Mouse (Mus musculus) megakaryocyte, embryonic 14.5 days (primary cell): Measurements from ENCODE around the gene Sec24d. TPM values are rescaled to one million over a fixed set of nuclear protein-coding genes. Genes with fewer than 3 reads are reported as not detected.

Experiments used
- H3K27me3 ChIP-seq: replicated peaks from 2 replicates; pipeline ENCODE3; 2012; ENCODE audit warnings: inconsistent platforms
- H3K36me3 ChIP-seq: replicated peaks from 2 replicates; pipeline ENCODE3; 2012; ENCODE audit warnings: low read length, inconsistent platforms, mixed read lengths
- H3K4me1 ChIP-seq: 2 replicates; pipeline ENCODE4 v1.6.1; 2012; ENCODE audit warnings: inconsistent platforms
- H3K4me3 ChIP-seq: replicated peaks from 2 replicates; pipeline ENCODE3; 2012; ENCODE audit warnings: moderate library complexity, mild to moderate bottlenecking, inconsistent platforms
- H3K9me3 ChIP-seq: 2 replicates; pipeline ENCODE4 v1.6.1; 2012; ENCODE audit warnings: inconsistent platforms
- FLI1 ChIP-seq: IDR thresholded peaks from 2 replicates; pipeline ENCODE4 v1.6.1; 2012; ENCODE audit warnings: low read length, inconsistent platforms, mixed read lengths
- GATA1 ChIP-seq: IDR thresholded peaks from 3 replicates; pipeline ENCODE4 v1.6.1; 2012; ENCODE audit warnings: mixed read lengths, low read length, inconsistent platforms, borderline replicate concordance
- polyA plus RNA-seq: library from polyadenylated mRNA; stranded (reverse); fragments of >175 nt; gene quantifications from 2 replicates; pipeline ENCODE4 v1.2.3, GENCODE M21; 2012; ENCODE audit warnings: low replicate concordance; ENCODE audit not compliant: insufficient read depth

Gene Sec24d
- polyA plus RNA-seq, result 13.6 and 15.6 TPM in 2 replicates

DNA sequence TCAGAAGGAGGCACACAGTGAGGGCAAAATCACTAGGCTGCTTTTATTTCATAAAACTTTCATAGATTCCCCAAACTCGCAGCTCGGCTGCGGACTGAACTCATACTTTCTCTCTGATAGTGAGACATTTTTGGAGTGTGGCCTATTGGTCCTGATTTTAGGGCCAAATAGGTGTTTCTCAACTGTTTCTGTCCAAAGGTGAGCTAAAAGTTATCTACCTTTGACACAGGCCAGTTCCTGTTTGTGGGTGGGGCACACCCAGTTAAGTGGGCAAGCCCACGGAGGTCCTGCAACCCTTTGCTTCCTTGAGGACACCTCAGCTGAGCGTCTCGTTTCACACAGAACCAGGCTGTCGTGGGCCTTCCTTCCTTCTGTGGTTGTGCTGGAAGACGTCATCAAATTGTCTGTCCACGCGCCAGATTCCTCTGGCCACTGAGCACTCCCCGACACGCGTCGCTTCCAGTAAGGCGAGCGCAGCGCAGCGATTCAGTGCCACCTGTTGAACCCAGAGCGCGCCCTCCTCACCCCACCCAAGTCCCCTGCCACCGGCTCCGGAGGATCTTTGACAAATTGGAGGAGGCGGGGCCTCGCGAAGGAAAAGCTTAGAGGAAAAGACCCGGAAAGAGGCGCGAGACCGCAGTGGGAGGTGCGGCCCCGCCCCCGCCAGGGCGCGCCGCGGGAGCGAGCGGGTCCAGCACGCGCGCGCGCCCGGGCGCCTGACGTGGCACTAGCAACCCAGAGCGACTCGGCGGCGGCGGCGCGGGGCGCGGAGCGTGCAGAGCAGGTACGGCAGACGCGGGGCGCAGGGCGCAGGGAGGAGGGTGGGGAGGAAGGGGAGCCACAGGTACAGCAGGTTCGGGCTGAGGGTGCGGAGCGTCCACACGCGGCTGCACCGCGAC, at the start of gene Sec24d:
Sec24d (plus strand) TSS at position 703 of the 899 bp plus-strand sequence.
- H3K4me3 ChIP-seq, result peak within 1 kb of the TSS; percentile 99
- TF ChIP-seq FLI1 (no peak), GATA1 (no peak)
- peaks cover 26% of the 10 kb centered on the region for H3K27me3 ChIP-seq
- peaks cover 25% of the 10 kb centered on the region for H3K36me3 ChIP-seq
- peaks cover 3% of the 10 kb centered on the region; the same call in 1 of the 2 replicates for H3K9me3 ChIP-seq
- H3K4me1 ChIP-seq, result peaks cover 24% of the 10 kb centered on the region

DNA sequence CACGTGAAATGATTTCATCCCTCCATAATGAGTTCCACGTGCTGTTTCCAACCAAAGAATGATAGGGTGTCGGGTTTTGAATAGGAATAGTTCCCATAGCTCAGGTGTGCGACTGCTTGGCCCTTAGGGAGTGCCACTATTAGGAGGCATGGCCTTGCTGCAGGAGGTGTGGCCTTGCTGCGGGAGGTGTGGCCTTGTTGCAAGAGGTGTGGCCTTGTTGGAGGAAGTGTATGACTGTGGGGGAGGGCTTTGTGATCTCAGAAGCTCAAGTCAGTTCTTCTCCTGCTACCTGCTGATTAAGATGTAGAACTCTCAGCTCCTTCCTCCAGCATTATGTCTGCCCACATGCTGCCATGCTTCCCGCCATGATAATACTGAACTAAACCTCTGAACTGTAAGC, 48.6 kb upstream of the Sec24d start:
- Histone ChIP-seq H3K4me3 (no peak overlapping the region), H3K27me3 (no peaks in the 10 kb centered on the region), H3K36me3 (no peaks in the 10 kb centered on the region), H3K9me3 (no peaks in the 10 kb centered on the region; the same call in 1 of the 2 replicates), H3K4me1 (no peaks in the 10 kb centered on the region)
- no peak for TF ChIP-seq FLI1
- no peak for TF ChIP-seq GATA1

DNA sequence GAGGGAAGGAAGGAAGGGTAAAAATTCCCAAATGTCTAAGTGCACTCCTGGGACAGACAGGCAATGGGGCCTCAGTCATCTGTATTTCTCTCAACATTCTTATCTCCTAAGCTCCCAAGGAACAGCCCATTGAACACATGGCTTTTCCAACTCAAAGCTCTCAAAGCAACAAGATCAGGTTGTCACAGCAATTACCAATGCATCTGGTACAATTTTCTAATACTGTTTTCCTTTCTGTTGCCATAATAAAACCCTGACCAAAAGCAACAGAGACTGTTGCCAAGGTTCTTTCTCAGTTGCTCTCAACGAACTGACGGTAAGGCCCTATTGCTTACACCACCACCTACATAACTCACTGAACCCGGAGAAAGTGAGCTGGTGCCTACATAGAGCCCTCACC, 40.0 kb upstream of the Sec24d start:
- Histone ChIP-seq H3K36me3 (no peaks in the 10 kb centered on the region), H3K4me3 (no peak overlapping the region), H3K9me3 (peaks cover 9% of the 10 kb centered on the region), H3K27me3 (no peaks in the 10 kb centered on the region), H3K4me1 (no peaks in the 10 kb centered on the region)
- TF ChIP-seq FLI1 (no peak), GATA1 (no peak)

DNA sequence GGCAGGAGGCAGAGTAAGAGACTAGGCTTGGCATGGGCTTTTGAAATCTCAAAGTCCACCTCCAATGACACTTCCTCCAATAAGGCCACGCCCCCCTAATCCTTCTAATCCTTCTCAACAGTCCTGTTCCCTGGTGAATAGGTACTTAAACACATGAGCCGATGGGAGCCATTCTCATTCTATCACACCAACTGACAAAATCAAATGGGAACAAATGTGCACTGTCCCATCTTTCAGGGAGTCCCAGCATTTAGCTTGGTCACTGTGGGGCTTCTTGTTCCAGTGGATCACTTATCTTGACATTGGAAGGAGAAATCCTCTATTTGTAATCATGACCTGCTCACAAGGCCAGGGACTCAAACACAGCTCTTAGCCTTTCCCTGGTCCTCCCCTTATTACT, 35.6 kb upstream of the Sec24d start:
- Histone ChIP-seq H3K4me1 (peaks cover 8% of the 10 kb centered on the region), H3K4me3 (no peak overlapping the region), H3K36me3 (no peaks in the 10 kb centered on the region), H3K9me3 (peaks cover 9% of the 10 kb centered on the region), H3K27me3 (peaks cover 19% of the 10 kb centered on the region)
- no peak for TF ChIP-seq FLI1
- TF ChIP-seq GATA1, result no peak

DNA sequence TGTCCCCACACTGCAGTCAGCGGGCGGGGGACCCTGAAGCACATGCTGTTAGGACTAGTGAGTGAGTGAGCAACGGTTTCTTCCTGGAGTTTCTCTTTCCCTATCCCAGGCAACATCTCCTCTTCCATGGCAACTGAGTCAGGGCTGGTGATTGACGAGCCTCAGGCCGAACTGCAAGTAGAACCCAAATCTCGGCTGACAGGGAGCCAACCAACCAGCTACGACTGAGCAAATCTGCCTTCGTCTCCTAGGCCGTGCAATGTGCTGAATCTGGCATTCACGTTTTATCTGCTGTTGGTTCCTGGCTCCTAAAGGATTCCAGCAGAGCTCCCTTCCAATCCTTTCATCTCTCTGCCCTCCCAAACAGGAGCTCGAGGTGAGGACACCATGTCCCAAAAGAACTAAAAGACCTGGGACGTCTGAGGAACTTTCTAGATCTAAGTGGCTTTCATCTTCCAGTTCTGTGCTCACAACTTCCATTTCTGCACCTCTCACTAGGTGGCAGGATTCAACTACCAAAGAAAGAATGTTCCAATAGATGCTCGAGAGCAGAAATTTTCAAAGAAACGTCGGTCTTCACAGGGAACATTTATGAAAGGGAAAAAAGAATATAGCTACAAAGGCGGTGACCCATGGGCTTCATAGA, 32.9 kb upstream of the Sec24d start:
- Histone ChIP-seq H3K4me1 (peaks cover 8% of the 10 kb centered on the region), H3K27me3 (peaks cover 35% of the 10 kb centered on the region), H3K4me3 (no peak overlapping the region), H3K9me3 (peaks cover 9% of the 10 kb centered on the region), H3K36me3 (no peaks in the 10 kb centered on the region)
- TF ChIP-seq GATA1 (no peak), FLI1 (no peak)

DNA sequence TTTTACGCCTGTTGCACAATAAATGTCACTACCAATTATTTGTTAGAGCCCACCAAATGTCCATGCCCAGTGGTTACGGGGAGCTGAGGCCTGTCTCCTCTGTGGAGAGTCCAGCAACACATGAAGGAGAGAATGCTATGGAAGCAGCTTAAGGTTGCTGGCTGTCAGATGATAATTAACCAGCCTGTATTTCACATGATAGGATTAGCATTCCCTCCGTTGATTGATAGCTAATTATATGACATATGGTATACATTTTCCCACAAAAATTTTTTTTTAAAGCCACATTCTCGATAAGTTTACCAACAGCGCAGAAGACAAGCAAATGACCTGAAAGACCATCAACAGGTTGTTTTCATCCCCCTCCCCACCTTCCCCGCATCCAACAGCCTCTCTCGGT, 31.8 kb upstream of the Sec24d start:
- H3K36me3 ChIP-seq, result no peaks in the 10 kb centered on the region
- no peak for TF ChIP-seq GATA1
- TF ChIP-seq FLI1, result no peak
- peaks cover 35% of the 10 kb centered on the region for H3K27me3 ChIP-seq
- H3K4me3 ChIP-seq, result peak overlapping the region; percentile 85
- peaks cover 9% of the 10 kb centered on the region for H3K9me3 ChIP-seq
- peaks cover 8% of the 10 kb centered on the region for H3K4me1 ChIP-seq

DNA sequence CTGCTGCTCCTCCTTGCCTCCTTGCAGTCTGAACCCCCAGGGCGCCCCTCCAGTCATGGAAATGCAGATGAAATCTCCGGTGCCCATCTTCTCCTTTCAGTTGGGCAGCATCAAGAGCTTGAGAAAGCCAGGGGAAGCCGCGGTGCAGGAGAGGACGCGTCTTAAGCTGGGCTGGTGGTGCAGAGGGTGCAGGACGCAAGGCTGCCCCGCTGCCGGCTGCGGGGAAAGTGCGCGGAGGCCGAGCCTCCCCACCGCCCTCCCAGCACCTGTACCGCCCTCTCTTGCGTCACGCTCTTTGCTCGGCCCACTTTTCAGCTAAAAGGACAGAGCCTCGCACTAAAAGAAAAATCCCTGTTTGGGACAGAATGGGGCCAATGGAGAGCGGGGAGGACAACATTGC, 31.3 kb upstream of the Sec24d start, which contains the start of gene Synpo2:
Synpo2 (minus strand) TSS at position 229 of the 400 bp plus-strand sequence.
- H3K4me3 ChIP-seq, result peak within 1 kb of the TSS; percentile 85
- TF ChIP-seq FLI1 (no peak), GATA1 (no peak)
- H3K36me3 ChIP-seq, result no peaks in the 10 kb centered on the region
- peaks cover 7% of the 10 kb centered on the region for H3K9me3 ChIP-seq
- H3K27me3 ChIP-seq, result peaks cover 35% of the 10 kb centered on the region
- H3K4me1 ChIP-seq, result peaks cover 8% of the 10 kb centered on the region

DNA sequence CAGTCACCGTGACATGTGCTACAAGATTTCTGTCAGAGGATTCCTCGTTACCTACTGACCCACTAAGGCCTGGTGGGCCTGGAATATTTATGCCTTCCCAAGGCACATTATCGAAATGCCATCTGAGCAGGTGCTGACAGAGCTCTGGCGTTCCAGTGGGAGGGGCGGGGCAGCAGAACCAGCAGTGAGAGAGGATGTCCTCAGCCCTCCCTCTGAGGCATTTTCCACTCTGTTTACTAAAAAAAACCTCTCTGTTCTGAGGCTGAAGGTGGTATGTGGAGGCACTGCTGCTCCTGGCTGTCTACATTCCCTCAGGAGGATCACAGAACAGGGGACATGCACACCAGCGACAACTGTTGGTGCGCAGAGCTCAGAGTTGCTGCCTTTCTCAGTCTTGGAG, 30.2 kb upstream of the Sec24d start:
- Histone ChIP-seq H3K4me1 (peaks cover 8% of the 10 kb centered on the region), H3K27me3 (peaks cover 35% of the 10 kb centered on the region), H3K36me3 (no peaks in the 10 kb centered on the region), H3K4me3 (no peak overlapping the region), H3K9me3 (no peaks in the 10 kb centered on the region)
- TF ChIP-seq FLI1 (no peak), GATA1 (no peak)

DNA sequence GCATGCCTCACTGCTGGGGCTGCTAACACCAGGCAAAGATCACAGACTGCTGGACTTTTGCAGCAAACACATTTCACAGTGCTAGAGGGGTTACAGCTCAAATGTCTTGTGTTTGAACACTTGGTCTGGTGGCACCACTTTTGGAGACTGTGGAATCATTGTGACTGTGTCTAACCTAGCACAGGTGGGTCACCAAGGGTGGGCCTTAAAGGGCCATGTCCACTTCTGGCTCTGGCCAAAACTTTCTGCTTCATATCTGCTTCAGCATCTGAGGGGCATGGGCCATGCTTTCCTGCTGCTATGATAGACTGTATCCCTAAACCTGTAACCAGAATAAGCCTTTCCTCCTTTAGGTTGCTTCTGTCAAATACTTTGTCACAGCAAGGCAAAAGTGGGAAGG, 29.8 kb upstream of the Sec24d start:
- TF ChIP-seq FLI1 (no peak), GATA1 (no peak)
- peaks cover 8% of the 10 kb centered on the region for H3K4me1 ChIP-seq
- H3K27me3 ChIP-seq, result peaks cover 35% of the 10 kb centered on the region
- H3K9me3 ChIP-seq, result no peaks in the 10 kb centered on the region
- H3K4me3 ChIP-seq, result no peak overlapping the region
- H3K36me3 ChIP-seq, result no peaks in the 10 kb centered on the region

DNA sequence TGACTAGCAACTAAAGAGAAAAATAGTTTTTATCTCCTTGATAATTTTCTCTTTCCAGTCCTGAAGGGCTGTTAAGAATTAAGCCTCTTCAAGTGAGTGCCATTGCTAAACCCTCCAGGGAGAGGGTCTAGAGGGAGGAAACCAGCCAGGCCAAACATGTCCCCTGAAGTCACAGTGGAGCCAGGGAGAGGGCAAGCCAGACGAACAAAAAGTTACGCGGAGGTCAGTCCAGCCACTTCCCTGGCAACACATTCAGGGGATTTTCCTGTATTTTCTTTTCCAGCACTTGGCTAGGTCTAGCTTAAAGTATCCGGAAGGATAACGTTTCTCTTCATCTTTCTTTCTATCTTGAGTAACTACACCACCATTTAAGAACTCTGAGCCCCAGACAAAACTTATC, 22.9 kb upstream of the Sec24d start:
- no peak for TF ChIP-seq FLI1
- no peak for TF ChIP-seq GATA1
- H3K36me3 ChIP-seq, result no peaks in the 10 kb centered on the region

More for the DNA sequence above, 22.9 kb upstream of the Sec24d start:
- Histone ChIP-seq H3K27me3 (no peaks in the 10 kb centered on the region), H3K4me3 (no peak overlapping the region), H3K4me1 (no peaks in the 10 kb centered on the region), H3K9me3 (no peaks in the 10 kb centered on the region)
